Mouse (Mus musculus) cerebellum, postnatal 25 days (tissue): ENCODE data around the gene 4930556J24Rik.
"Not testable (repeated sequence)": the region's sequence is repeated elsewhere in the genome, so short reads cannot be mapped to it uniquely, and the experiment has no call there.

Experiments
- DNase-seq, 2 experiments: peaks; one replicate each; pipeline ENCODE4 v3.0.0; 2021; ENCODE audit warnings: mixed read lengths in 2 of 2

Gene 4930556J24Rik

GRCm38 (mm10) chr11:3976678-3977077 lies at the start of gene 4930556J24Rik:
Gene 4930556J24Rik (minus strand): TSS chr11:3976778.
- no peak for DNase-seq

DNA sequence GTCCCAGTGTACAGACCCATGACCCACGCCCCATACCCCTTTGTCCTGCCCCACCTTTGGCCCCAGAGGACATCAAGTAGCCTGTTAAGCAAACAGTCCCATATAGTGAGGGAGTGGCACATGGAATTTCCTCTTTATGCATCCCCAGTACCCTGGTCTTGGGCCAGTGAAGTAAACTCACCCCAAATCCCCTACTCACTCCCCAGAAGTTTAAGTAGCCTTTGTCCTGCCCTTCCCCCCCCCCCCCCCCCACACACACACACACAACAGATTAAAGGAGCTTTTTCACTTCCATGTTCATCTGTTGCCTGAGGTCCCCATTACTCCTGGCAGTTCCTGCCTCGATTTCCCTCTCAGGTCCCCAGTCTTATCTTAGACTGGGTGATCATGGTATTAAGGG lies 46.7 kb upstream of the 4930556J24Rik start:
- DNase-seq, result no peak

DNA sequence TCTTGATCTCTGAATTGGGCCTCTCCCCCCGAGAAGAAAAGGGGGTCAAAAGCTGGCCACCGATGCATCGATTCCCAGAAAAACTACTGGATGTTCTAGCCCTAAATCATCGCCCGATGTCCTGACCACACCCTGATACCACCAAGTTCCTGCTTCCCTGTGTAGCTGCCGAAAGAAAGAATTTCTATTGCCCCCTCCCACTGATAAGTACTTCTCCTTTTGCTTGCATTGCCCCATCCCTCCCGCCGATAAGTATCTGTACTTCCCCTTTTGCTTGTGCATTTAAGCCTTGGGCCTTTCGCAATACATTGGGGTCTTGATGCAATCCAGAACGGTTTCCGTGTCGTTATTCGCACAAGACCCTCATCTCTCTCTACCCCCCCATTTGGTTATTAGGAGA lies 45.5 kb upstream of the 4930556J24Rik start:
- DNase-seq, result not testable (repeated sequence)

- not testable (repeated sequence) for DNase-seq
Measured at GRCm38 (mm10) chr11:4015796-4016195, 39.2 kb upstream of the 4930556J24Rik start.

- no peak for DNase-seq
Measured at GRCm38 (mm10) chr11:4012616-4013015, 36.0 kb upstream of the 4930556J24Rik start.

DNA sequence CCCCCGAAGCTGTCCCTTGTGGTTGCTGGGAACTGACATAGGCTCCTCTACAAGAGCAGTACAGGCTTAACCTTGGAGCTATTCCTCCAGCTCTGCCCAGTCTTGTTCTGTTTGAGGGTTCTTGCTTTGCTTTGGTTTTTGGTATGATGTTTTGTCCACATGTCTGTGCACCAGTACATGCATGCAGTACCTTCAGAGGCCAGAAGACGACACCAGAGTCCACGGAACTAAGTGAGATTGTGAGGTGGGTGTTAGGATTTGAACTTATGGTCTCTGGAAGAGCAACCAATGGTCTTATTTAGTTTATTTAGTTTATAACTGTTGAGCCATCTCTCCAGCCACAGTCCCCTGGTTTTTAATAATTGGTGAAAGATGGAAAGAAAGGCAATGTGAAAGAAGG lies 29.9 kb upstream of the 4930556J24Rik start:
- DNase-seq, result no peak

GRCm38 (mm10) chr11:4005220-4005805 lies 28.7 kb upstream of the 4930556J24Rik start:
- DNase-seq, result no peak

DNA sequence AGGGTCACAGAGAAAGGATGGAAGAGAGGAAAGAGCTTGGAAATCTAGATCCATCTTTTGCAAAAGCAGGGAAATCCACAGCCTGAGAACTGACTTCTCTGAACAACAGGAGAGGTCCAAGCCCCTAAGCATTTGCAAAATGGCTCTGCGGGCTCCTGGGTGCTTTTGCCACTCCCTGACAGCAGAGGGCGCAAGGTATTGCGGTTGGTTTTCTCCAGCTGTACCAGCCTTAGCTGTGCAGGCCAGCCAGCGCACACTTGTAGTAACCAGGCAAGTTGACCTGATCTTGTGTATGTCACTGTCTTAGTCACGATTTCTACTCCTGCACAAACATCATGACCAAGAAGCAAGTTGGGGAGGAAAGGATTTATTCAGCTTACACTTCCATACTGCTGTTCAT lies 25.0 kb upstream of the 4930556J24Rik start:
- DNase-seq, result peak; percentile 59 to 72

GRCm38 (mm10) chr11:3999547-3999946 lies 23.0 kb upstream of the 4930556J24Rik start:
- no peak for DNase-seq

DNA sequence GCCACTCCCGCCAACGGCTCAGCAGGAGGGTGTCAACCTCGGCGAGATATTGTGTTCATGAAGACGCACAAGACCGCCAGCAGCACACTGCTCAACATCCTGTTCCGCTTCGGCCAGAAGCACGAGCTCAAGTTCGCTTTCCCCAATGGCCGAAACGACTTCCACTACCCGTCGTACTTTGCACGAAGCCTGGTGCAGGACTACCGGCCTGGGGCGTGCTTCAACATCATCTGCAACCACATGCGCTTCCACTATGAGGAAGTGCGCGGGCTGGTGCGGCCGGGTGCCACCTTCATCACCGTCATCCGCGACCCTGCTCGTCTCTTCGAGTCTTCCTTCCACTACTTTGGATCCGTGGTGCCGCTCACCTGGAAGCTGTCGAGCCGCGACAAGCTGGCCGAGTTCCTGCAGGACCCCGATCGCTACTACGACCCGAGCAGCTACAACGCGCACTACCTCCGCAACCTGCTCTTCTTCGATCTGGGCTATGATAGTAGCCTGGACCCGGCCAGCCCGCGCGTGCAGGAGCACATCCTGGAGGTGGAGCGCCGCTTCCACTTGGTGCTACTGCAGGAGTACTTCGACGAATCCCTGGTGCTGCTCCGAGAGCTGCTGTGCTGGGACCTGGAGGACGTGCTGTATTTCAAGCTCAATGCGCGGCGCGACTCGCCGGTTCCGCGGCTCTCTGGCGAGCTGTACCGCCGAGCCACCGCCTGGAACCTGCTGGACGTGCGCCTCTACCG lies 21.6 kb upstream of the 4930556J24Rik start:
- DNase-seq, result no peak

GRCm38 (mm10) chr11:3996840-3997239 lies 20.3 kb upstream of the 4930556J24Rik start:
- no peak for DNase-seq

DNA sequence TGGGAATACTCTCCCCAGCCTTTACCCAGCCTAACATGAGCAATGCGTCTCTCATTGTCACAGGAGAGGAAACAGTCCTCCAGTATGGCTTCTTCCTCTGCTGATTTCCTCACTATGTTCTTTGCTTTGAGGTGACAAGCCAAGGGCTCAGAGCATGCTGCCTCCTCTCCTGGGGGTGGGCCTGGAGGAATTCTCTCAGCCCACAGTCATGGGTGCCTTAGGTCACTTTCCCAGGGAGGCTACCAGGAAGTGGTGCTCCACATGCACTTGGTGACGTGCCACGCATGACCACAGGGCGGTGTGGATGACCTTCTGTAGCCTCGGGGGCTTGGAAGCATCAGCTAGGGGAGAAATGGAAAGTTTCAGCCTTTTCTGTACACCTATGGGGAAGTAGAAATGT lies 18.9 kb upstream of the 4930556J24Rik start:
- no peak for DNase-seq

GRCm38 (mm10) chr11:3993914-3994313 lies 17.3 kb upstream of the 4930556J24Rik start:
- no peak for DNase-seq

- no peak for DNase-seq
Measured at GRCm38 (mm10) chr11:3993132-3993531, 16.6 kb upstream of the 4930556J24Rik start.

DNA sequence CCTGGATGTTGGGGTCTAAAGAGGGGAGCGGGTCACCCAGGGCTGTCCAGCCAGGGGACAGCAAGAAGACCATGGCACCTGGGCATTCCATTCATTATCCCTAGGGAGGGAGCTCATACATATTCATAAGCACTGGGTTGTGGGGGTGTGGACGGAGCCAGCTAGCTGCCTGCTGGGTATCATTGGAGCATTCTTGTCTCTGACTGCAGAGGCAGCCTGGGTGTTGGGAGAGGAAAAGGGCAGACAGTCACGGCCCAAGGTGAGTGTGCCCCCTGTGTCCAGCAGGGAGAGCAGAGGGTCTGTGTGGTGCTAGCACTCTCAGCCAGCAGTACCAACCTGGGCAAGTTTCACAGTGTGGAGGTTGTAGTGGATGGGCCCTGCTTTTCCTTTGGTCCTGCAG lies 13.2 kb upstream of the 4930556J24Rik start:
- no peak for DNase-seq

DNA sequence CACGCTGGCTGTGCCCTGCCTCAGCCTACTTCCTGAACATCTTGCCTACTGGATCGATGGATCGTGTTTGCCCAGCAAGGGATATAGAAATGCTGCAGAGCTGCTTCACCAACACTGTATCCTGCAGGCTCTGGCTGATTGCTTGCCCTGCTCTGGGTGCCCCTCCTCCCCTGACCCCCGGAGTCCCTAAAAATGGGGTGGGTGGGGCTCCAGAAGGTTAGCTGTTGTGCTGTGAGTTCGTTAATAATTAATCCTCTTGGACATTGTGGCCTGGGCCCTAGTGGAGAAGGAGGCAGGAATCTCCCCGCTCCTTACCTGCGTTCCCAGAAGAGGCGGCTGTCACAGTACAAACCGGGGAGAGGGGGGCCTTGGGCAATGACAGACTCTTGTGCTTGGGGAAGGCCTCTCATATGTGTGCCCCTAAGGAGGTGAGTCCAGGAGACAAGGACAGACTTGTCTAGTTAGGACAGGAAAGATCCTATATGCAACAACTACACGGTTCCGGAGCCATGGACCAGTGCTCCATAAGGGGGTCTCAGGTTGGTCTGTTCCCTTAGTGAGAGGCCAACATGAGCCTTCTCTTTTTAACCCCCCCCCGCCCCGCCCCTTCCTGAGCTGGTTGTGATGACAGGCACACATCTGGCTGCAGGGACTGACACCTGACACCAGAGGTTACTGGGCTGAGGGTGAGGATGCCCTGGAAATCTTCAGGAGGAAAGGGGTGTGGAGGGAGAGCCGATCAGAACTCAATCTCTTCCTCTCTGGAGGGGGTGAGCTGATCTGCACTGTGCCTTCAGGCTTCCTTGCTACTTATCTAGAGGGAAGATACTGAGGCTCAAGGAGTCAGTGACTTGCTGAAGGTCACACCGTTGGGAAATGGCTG lies 7.5 kb upstream of the 4930556J24Rik start:
- no peak for DNase-seq

- peak; percentile 13 to 36 for DNase-seq
Measured at GRCm38 (mm10) chr11:3983291-3983862, 6.8 kb upstream of the 4930556J24Rik start, which contains the start of gene Gal3st1. Gene Gal3st1 (plus strand): TSS chr11:3983636.

- no peak for DNase-seq
Measured at GRCm38 (mm10) chr11:3982275-3983209, 6.0 kb upstream of the 4930556J24Rik start.

DNA sequence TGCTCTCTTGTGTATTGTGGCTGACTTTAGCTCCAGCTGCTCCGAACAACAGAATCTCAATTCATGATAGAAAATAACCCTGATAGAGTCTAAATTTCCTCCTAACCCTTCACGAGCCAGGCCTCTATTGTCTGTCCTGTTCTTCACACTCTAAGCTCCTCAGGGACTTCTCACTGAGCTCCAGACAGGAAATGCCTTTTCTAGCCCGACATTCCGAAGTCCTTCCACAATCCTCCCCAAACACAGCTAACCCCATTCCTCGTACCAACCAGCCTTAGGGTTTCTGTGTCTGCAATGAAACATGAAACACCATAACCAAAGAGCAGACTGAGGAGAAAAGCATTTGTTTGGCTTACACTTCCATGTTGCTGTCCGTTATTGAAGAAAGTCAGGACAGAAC lies 5.0 kb upstream of the 4930556J24Rik start:
- no peak for DNase-seq

- DNase-seq, result no peak
Measured at GRCm38 (mm10) chr11:3978421-3978820, 1.8 kb upstream of the 4930556J24Rik start.

- DNase-seq, result peak in 1 of 2 experiments; percentile 14
Measured at GRCm38 (mm10) chr11:3974311-3974710, 2.3 kb downstream of the 4930556J24Rik start.

DNA sequence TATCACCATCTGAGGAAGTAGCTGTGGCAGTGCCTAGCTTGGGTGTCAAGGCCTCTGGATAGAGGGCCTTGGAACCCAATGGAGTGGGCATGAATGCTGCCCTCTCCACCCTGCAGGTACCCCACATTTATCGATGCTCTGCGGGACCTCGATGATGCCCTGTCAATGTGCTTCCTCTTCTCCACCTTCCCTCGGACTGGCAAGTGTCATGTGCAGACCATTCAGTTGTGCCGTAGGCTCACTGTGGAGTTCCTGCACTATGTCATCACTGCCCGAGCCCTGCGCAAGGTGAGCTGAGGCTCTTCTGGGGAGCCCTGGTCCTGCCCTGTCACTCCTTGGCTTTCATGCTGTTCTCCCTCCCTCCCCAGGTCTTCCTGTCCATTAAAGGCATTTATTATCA lies 3.5 kb downstream of the 4930556J24Rik start:
- no peak for DNase-seq
